Mouse (Mus musculus) G1E (cell line): ENCODE measurements around the gene Hoxb9.

Source experiments
- CTCF ChIP-seq: IDR thresholded peaks from 2 replicates; pipeline ENCODE4 v1.5.1; 2012; ENCODE audit warnings: low read depth, low read length, inconsistent platforms, mixed read lengths
- GATA1 ChIP-seq: IDR thresholded peaks from 2 replicates; pipeline ENCODE4 v1.6.1; 2012; ENCODE audit warnings: borderline replicate concordance, low read length, inconsistent platforms, mixed read lengths
- GATA2 ChIP-seq: IDR thresholded peaks from 2 replicates; pipeline ENCODE4 v1.6.1; 2012; ENCODE audit warnings: low read depth, low read length, inconsistent platforms, borderline replicate concordance

DNA sequence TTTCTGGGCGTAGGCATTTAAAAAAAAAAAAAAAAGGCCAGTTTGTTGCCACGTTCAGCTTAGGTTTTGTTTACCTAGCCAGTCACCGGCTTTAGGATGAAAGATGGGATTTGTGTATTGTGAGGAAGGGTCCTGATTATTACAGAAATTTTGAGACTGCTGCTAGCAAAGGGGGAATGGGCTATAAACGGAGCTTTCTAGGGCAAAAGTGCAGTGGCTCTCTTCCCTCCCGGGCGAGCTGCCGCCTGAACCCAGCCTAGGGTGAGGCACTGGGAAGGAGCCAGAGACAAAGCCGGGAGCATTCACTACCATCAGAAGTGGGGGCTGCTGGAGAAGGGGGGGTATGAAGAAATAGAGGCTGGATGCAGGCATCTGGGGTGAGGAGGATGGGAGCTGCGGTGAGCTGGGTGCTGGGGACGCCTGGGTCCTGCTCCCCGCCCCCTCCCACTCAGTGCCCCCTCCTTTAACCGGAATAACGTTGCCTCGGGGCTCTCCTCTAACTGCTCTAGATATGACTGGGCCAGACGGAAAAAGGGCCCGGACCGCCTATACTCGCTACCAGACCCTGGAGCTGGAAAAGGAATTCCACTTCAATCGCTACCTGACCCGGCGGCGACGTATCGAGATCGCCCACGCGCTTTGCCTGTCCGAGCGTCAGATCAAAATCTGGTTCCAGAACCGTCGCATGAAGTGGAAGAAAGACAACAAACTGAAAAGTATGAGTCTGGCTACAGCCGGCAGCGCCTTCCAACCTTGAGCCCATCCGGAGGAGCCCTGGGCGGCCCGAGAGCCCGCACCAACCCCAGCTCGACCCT, 33.3 kb downstream of the Hoxb9 start:
- TF ChIP-seq CTCF (no peak), GATA1 (no peak), GATA2 (no peak)
